Mouse (Mus musculus) testis, adult 2 months (tissue): ENCODE data around the gene Copg2.

Source experiments
- CTCF ChIP-seq: fragments of 200-500 bp; IDR thresholded peaks from 2 replicates; pipeline ENCODE4 v1.5.1; 2012; ENCODE audit warnings: low read depth, mild to moderate bottlenecking, inconsistent platforms, low read length, moderate library complexity; ENCODE audit not compliant: control insufficient read depth, insufficient read depth, insufficient replicate concordance
- POLR2A ChIP-seq: fragments of 200-500 bp; IDR thresholded peaks from 2 replicates; pipeline ENCODE4 v1.6.1; 2012; ENCODE audit warnings: low read depth, mild to moderate bottlenecking, inconsistent platforms, low read length, moderate library complexity; ENCODE audit not compliant: control insufficient read depth

DNA sequence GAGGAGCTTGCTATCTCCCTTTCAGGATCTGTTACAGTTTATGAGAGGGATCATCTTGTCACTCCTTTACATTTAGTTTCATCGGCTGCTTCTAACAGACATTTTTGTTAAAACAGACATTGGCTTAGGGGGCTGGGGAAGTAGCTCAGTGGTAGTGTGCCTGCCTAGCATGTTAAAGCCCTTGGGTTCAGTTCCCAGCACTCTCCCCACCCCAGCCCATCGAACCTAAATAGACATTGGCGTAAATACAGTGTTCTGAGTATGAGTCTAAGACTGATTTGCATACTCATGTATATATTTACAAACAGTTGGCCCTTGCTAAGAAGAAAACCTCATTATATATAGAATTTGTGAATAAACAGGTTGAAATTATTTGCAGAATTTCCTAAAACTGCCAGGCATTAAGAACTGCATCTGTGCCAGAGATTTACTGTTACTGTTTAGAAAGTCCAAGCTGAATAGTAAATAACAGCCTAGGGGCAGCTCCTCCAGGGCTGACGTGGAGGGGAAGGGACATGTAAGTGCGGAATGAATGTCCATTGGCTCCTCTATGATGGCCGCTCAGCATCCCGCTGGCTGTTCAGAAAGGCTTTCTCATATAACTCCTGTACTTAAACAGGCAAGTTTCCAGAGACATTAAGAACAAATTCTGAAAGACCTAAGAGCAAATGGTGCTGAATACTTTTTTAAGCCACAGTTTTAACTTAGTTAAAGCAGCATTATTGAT, 148.8 kb downstream of the Copg2 start:
- TF ChIP-seq CTCF (no peak), POLR2A (no peak)
